Mouse (Mus musculus) heart, embryonic 11.5 days (tissue): ENCODE data around the gene Kif14. TPM values are rescaled to one million over a fixed set of nuclear protein-coding genes. Genes with fewer than 3 reads are reported as not detected.

Experiments used
- ATAC-seq: fragments of 200-750 bp; cut with Nextera tagmentation; replicated peaks from 2 replicates; pipeline ENCODE4 v1.8.0; 2017; ENCODE audit warnings: moderate library complexity; ENCODE audit not compliant: insufficient number of reproducible peaks, low FRiP score, low TSS enrichment
- H3K27ac ChIP-seq: fragments of 300-500 bp; sonication (generic); 2 replicates; pipeline ENCODE4 v1.5.1; 2014; ENCODE audit warnings: mild to moderate bottlenecking, low read depth, low read length
- H3K27me3 ChIP-seq: fragments of 300-500 bp; sonication (generic); 2 replicates; pipeline ENCODE4 v1.6.1; 2014; ENCODE audit warnings: mild to moderate bottlenecking, low read length, mixed read lengths; ENCODE audit not compliant: control insufficient read depth, insufficient read depth
- H3K36me3 ChIP-seq: fragments of 300-500 bp; sonication (generic); 2 replicates; pipeline ENCODE4 v1.6.1; 2014; ENCODE audit warnings: mild to moderate bottlenecking, low read length, moderate library complexity, mixed read lengths; ENCODE audit not compliant: control insufficient read depth, insufficient read depth
- H3K4me1 ChIP-seq: fragments of 300-500 bp; sonication (generic); 2 replicates; pipeline ENCODE4 v1.6.1; 2014; ENCODE audit warnings: low read length; ENCODE audit not compliant: control insufficient read depth, insufficient read depth
- H3K4me2 ChIP-seq: fragments of 300-500 bp; sonication (generic); 2 replicates; pipeline ENCODE4 v1.6.1; 2014; ENCODE audit warnings: mild to moderate bottlenecking, moderate library complexity
- H3K4me3 ChIP-seq: fragments of 300-500 bp; sonication (generic); 2 replicates; pipeline ENCODE4 v1.5.1; 2014; ENCODE audit warnings: low read depth, low read length
- H3K9ac ChIP-seq: fragments of 300-500 bp; sonication (generic); 2 replicates; pipeline ENCODE4 v1.6.1; 2014; ENCODE audit warnings: mild to moderate bottlenecking, low read depth, low read length, moderate library complexity
- H3K9me3 ChIP-seq: fragments of 300-500 bp; sonication (generic); replicated peaks from 2 replicates; pipeline ENCODE4 v1.6.1; 2016; ENCODE audit warnings: low read length; ENCODE audit not compliant: control insufficient read depth
- WGBS: fragments of 180-500 bp; shearing (Covaris S2); extraction: QIAGEN DNeasy Blood & Tissue Kit; methylation state at CpG from one replicate; pipeline ENCODE4 v1.1.7; 2014; ENCODE audit not compliant: insufficient replicate concordance; 5-methylcytosine and 5-hydroxymethylcytosine counted together
- polyA plus RNA-seq: library from polyadenylated mRNA; unstranded; fragments of >200 nt; fragmentation: Nextera tagmentation; extraction: Ambion mirVana; gene quantifications from 2 replicates; pipeline ENCODE4 v1.2.1, GENCODE M21; 2014

Gene Kif14
- polyA plus RNA-seq, 1 experiment from 2014 or later = 6.9 TPM

DNA sequence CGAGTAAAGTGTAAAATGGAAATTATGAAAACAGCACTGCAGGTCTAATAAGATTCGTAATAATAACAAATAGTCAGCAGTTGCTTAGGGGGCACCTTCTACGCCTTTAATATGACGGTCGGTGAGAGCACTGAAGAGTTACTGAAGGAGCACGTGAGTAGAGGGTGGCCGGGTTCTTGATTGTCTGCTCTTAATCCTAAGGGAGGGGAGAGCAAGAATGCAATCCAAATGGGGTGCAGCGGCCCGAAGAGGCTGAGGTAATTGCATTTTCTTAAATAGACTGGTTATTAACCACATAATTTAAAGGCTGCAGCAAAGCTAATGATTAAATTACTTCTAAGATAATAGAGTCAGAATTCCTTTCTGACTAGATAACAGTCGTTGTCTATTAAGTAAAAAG, 19.2 kb upstream of the Kif14 start:
- Histone ChIP-seq H3K27me3 (no peaks in the 10 kb centered on the region), H3K9ac (no peak overlapping the region), H3K36me3 (no peaks in the 10 kb centered on the region), H3K4me2 (no peak overlapping the region), H3K9me3 (no peaks in the 10 kb centered on the region), H3K4me3 (no peak overlapping the region), H3K4me1 (no peaks in the 10 kb centered on the region), H3K27ac (no peak overlapping the region)
- 85% methylated on average over 10 of the region's 10 CpGs for WGBS
- ATAC-seq = no peak

DNA sequence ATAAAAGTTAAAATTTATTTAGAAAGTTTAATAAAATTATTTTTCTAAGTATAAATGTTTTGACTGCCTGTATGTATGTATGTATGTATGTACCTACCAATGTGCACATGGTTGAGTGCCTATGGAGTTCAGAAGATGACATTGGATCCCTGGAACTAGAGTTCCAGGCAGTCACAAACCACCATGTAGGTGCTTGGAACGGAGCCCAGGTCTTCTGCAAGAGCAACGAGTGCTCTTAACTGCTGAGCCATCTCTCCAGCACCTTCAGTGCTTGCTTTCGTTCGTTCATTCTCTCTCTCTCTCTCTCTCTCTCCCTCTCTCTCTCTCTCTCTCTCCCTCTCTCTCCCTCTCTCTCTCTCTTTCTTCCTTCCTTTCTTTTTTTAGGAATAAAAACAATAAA, 18.8 kb upstream of the Kif14 start:
- H3K4me1 ChIP-seq = no peaks in the 10 kb centered on the region
- no peak for ATAC-seq
- H3K4me3 ChIP-seq = no peak overlapping the region
- no peaks in the 10 kb centered on the region for H3K27me3 ChIP-seq
- no peaks in the 10 kb centered on the region for H3K9me3 ChIP-seq
- 73% methylated on average over 4 of the region's 4 CpGs for WGBS
- no peak overlapping the region for H3K27ac ChIP-seq
- no peaks in the 10 kb centered on the region for H3K36me3 ChIP-seq
- no peak overlapping the region for H3K4me2 ChIP-seq
- H3K9ac ChIP-seq = no peak overlapping the region

DNA sequence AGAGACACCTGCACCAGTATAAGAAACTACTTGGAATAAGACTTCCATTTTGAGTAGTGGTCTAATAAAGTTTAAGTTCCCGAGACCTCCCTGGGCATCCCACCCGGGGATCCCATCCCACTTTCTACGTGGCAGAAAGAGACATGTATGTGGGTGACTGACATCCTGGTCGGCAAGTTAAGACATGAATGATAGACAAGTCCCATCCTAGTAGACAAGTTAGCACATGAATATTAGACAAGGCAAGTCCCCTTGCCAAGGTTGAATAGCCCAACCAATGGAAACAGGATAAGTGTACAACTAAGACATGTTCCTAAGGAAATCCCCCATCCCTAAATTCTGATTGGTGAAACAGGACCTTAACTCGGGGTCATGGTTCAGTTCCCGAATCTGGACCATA, 16.6 kb upstream of the Kif14 start:
- WGBS = 87% methylated on average over 6 of the region's 6 CpGs
- Histone ChIP-seq H3K9ac (no peak overlapping the region), H3K27me3 (no peaks in the 10 kb centered on the region), H3K4me2 (no peak overlapping the region), H3K9me3 (no peaks in the 10 kb centered on the region), H3K4me1 (no peaks in the 10 kb centered on the region), H3K36me3 (no peaks in the 10 kb centered on the region), H3K4me3 (no peak overlapping the region), H3K27ac (no peak overlapping the region)
- ATAC-seq = no peak

DNA sequence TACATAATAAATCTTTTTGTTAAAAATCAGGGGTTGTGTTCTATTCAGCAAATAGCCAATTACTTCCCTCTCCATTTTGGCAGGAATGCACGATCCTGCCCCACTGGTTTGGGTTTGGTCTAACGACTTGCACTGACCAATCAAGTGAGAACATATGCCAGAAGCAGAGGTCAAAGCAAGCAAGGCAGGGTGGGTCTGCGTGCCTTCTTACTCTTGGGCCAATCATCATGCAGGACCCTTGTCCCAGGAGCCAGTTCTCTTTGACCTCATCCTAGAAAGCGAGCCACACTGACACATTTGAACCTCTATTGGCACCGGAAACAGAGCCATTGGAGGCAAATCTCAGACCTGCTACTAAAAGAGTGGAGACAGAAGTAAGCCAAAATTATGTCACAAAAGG, 15.9 kb upstream of the Kif14 start:
- Histone ChIP-seq H3K9me3 (no peaks in the 10 kb centered on the region), H3K4me2 (no peak overlapping the region), H3K4me1 (no peaks in the 10 kb centered on the region), H3K36me3 (no peaks in the 10 kb centered on the region), H3K9ac (no peak overlapping the region), H3K27ac (no peak overlapping the region), H3K4me3 (no peak overlapping the region), H3K27me3 (no peaks in the 10 kb centered on the region)
- 82% methylated on average over 5 of the region's 5 CpGs for WGBS
- ATAC-seq = no peak

DNA sequence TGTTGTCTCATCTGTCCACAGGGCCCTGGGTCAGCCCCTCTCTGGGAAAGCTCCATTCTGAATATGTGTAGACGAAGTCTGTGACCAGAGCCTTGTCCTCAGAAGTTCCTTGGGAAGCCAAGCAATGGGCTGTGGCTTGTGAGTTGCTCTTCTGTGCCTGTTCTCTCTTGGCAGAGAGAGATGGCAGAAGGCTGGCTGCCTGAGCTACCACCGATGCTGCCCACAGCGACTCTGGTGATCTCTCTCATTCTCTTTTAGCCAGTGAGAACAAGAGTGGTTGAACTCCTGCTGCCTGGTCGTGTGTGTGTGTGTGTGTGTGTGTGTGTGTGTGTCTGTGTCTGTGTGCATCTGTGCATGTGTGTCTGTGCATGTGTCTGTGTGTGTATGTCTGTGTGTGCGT, 13.7 kb upstream of the Kif14 start:
- Histone ChIP-seq H3K36me3 (no peaks in the 10 kb centered on the region), H3K9ac (no peak overlapping the region), H3K27ac (no peak overlapping the region), H3K4me1 (no peaks in the 10 kb centered on the region), H3K9me3 (no peaks in the 10 kb centered on the region), H3K27me3 (no peaks in the 10 kb centered on the region), H3K4me2 (no peak overlapping the region), H3K4me3 (no peak overlapping the region)
- 73% methylated on average over 5 of the region's 5 CpGs for WGBS
- ATAC-seq = no peak

DNA sequence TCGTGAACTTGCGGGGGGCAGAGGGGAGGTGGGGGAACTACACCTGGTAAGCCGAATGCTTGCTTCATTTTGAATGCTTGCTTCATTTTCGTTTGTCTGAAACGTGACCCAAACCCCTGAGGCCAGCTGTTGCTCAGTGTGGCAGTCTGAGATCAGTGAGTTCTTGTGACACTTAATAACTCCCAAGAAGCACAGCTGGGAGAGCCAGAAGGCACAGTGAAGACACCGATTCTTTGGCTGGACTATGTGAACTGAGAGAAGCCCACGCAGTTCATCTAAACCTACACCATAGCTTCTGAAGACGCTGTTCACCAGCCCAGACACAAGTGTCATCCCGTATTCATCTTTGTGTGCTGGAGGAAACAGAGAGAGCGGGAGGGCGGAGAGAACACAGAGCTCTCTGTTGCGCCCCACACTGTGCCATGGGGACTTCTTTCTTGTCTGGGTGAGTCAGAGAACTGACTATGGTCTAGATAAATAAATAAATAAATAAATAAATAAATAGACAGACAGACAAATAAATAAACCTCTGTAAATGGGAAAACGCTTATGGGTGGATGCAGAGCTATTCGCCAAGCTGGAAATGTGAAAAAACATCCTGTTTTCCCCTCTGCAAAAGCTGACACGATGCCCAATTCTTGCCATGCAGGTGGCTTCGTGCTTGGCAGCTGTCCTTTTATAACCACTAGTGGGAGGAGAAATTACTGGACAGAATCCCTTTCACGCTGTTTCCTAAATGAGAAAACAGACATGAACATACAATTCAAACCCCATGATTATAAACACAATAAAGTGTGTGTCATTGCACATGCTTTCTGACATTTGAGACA, 10.2 kb upstream of the Kif14 start:
- ATAC-seq = no peak
- 79% methylated on average over 17 of the region's 17 CpGs for WGBS
- Histone ChIP-seq H3K4me1 (no peaks in the 10 kb centered on the region), H3K9me3 (no peaks in the 10 kb centered on the region), H3K27ac (no peak overlapping the region), H3K36me3 (no peaks in the 10 kb centered on the region), H3K4me2 (no peak overlapping the region), H3K9ac (no peak overlapping the region), H3K4me3 (no peak overlapping the region), H3K27me3 (no peaks in the 10 kb centered on the region)

DNA sequence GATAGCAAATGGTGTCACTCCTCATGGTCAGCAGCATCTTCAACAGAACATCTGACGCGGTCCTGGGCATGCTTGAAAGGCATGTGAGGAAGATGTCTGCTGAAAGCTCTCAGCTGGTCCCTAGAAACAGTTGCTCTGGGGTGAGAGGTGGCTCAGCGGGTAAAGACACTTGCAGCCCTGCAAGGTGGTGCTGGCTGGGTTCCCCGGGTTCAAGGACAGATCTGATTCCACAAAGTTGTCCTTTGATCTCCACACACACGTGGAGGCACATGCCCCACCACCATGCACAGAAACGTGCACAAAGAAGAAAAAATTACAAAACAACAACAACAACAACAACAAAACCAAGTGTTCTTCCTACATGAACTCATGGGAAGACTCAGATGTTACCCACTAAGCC, 9.4 kb upstream of the Kif14 start:
- 71% methylated on average over 6 of the region's 6 CpGs for WGBS

DNA sequence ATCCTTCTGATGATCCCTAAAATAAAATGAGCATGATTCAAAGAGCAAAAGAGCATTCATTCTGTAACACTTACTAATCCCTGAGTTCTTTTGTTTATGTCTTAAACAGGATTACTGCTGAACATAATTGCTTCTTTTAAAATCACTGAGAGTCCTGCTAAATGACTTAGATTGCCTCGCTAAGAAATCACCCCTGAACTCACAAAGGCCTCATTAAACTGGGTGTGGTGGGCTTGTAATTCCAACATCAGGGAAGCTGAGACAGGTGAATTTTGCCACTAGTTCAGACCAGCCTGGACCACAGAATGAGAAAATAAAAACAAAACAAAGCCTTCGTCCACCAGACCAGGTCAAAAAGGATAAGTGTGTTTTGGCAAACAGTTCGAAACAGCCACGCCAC, 8.7 kb upstream of the Kif14 start:
- WGBS = 66% methylated on average over 4 of the region's 4 CpGs
- Histone ChIP-seq H3K4me3 (no peak overlapping the region), H3K4me2 (no peak overlapping the region), H3K36me3 (no peaks in the 10 kb centered on the region), H3K27me3 (no peaks in the 10 kb centered on the region), H3K9ac (no peak overlapping the region), H3K4me1 (no peaks in the 10 kb centered on the region), H3K27ac (no peak overlapping the region), H3K9me3 (no peaks in the 10 kb centered on the region)
- no peak for ATAC-seq

More for the DNA sequence above, 9.4 kb upstream of the Kif14 start:
- Histone ChIP-seq H3K27me3 (no peaks in the 10 kb centered on the region), H3K4me1 (no peaks in the 10 kb centered on the region), H3K9ac (no peak overlapping the region), H3K36me3 (no peaks in the 10 kb centered on the region), H3K4me2 (no peak overlapping the region), H3K4me3 (no peak overlapping the region), H3K27ac (no peak overlapping the region), H3K9me3 (no peaks in the 10 kb centered on the region)
- ATAC-seq = no peak

DNA sequence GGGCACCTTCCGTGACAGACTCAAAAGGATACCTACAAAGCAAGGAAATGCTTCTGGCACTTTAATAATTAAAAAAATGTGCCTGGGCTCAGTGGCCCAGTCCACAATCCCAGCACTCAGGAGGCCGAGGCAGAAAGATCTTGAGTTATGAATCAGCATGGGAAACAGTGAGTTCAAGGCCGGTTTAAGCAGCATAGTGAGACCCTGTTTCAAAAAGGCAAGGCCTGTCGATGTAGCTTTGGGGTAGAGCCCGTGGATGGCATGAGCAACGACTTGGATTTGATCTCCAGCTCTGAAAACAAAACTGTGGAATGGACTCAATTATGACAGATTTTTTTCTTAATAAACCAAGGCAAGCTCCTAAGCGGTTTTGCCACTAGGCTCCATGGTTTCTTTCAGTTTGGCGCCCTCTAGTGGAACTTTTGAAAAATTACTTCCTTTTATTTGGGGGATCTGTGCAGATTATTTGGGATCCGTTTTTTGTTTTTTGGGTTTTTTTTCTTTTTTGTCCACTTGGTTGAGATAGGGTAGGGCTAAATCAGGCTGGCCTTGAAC, 7.4 kb upstream of the Kif14 start:
- no peak for ATAC-seq
- no peaks in the 10 kb centered on the region for H3K4me1 ChIP-seq
- H3K9ac ChIP-seq = no peak overlapping the region
- H3K27ac ChIP-seq = no peak overlapping the region
- H3K36me3 ChIP-seq = no peaks in the 10 kb centered on the region
- H3K27me3 ChIP-seq = no peaks in the 10 kb centered on the region
- no peak overlapping the region for H3K4me2 ChIP-seq
- 30% methylated on average over 9 of the region's 9 CpGs for WGBS
- H3K9me3 ChIP-seq = no peaks in the 10 kb centered on the region
- no peak overlapping the region for H3K4me3 ChIP-seq
